Mouse (Mus musculus) embryonic stem cell, embryonic (primary cell): ENCODE measurements around the gene Mfrp.

ENCODE experiments used
- CTCF ChIA-PET, 4 experiments: fragments of 300-600 bp in 2 of 4; fragments of 350-600 bp in 2 of 4; sonication (Branson Sonifier 250); formaldehyde crosslinking; loops; one replicate each; lab custom pipeline; 2022; ENCODE audit warnings: inconsistent platforms in 2 of 4; lab: Charles Lee
- POLR2A ChIA-PET, 4 experiments: fragments of 300-600 bp in 2 of 4; fragments of 350-600 bp in 2 of 4; sonication (Branson Sonifier 250); formaldehyde crosslinking; loops; one replicate each; lab custom pipeline; 2022; ENCODE audit warnings: antibody characterized with exemption in 4 of 4, inconsistent platforms in 1 of 4; lab: Charles Lee

Mfrp gene

DNA sequence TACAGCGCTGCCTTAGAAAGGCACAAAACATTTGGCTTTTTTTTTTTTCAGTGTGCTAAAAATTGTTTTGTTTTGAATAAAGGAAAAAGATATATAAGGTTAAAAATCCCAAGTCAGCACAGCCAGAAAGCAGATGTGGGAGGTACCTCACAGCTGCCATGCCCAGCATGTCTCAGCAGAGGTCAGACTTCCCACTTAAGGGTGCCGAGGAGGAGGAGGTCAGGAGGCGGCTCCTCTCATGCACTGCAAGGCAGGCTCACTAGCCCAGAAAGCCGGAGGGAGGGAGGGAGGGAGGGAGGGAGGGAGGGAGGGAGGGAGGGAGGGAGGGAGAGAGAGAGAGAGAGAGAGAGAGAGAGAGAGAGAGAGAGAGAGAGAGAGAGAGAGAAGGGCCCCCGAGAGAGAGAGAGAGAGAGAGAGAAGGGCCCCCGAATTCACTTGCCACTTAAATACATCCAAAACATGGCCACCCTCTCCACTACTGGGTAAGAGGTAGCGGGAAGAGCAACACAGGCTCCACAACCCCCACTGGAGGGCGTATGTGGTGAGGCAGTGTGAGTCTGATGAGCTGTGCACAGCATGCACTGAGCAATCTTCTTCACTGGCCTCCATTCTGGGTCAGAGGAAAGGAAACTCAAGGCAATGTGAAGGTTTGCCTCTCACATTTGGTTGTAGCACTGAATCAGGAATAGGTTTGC lies 42.6 kb downstream of the Mfrp start:
- ChIA-PET POLR2A (interaction anchor here in 2 of 4 experiments (0.6 to 10.1 kb wide), 13 partner anchors 9 to 273 kb away, joined by 3 to 72 read pairs (median 4); partner anchors contain the start of genes H2afx (in 1 of the 2) and Mcam (in 1 of the 2)), CTCF (interaction anchor here (0.5 to 1.5 kb wide), 26 partner anchors 8 to 826 kb away, joined by 3 to 9 read pairs (median 4); partner anchors contain the start of genes Abcg4 (in 1 of the 4), Cbl (in 1 of the 4), Dpagt1 (in 1 of the 4) and H2afx (in 1 of the 4))

DNA sequence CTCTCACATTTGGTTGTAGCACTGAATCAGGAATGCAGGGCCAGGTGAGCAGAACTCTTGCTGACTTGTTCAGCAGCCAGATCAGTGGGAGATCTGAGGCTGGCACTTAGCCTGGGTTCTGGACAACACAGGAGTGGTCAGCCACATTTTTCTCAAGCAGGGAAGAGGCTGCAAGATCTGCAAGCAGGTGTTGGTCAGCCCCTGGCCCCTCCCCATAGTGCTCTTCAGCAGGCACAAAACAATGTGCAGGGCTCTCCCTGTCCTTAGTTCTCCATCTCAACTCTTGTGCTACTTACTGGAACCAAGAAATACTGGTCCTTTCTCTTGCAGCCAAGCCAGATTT lies 43.2 kb downstream of the Mfrp start:
- CTCF ChIA-PET: interaction anchor here (0.5 to 1.5 kb wide), 18 partner anchors 9 to 827 kb away, joined by 3 to 6 read pairs (median 4); partner anchors contain the start of genes Dpagt1 (in 1 of the 4) and H2afx (in 1 of the 4)
- POLR2A ChIA-PET: interaction anchor here in 2 of 4 experiments (0.6 to 10.1 kb wide), 11 partner anchors 10 to 190 kb away, joined by 3 to 72 read pairs (median 4); partner anchors contain the start of genes H2afx (in 1 of the 2) and Mcam (in 1 of the 2)

DNA sequence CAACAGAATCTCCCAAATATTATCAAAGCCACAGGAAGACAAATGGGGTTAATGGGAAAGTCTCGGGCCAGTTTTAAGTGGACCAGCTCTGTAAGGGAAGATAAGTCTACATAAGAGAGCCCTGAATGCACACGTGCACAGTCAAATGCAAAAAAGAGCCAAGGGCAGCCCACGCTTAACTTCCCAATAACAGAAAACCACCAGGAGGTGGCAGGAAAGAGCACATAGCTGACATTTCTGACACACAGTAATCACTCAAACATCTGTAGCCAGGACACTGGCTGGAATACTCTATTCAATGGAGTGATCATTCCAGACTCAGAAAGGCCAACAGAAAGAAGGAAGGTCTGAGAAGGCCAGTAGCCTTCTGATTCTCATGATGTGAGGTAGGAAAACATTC lies 45.8 kb downstream of the Mfrp start:
- POLR2A ChIA-PET: interaction anchor here in 2 of 4 experiments (0.8 to 1.6 kb wide), 7 partner anchors 11 to 197 kb away, joined by 3 to 4 read pairs (median 3); partner anchors contain the start of genes Cbl (in 1 of the 2), H2afx (in 1 of the 2) and Hmbs (in 1 of the 2)
- CTCF ChIA-PET: interaction anchor here in 3 of 4 experiments (0.7 to 1.5 kb wide), 11 partner anchors 11 to 162 kb away, joined by 3 to 16 read pairs (median 4); partner anchors contain the start of gene Mcam (in 1 of the 3)
